Mouse (Mus musculus) kidney, postnatal 0 days (tissue): Measurements from ENCODE around the gene Rnf215. TPM values are rescaled to one million over a fixed set of nuclear protein-coding genes. Genes with fewer than 3 reads are reported as not detected.
"Not testable (repeated sequence)": the region's sequence is repeated elsewhere in the genome, so short reads cannot be mapped to it uniquely, and the experiment has no call there.

Source experiments
- ATAC-seq: fragments of 200-750 bp; cut with Nextera tagmentation; replicated peaks from 2 replicates; pipeline ENCODE4 v1.8.0; 2017; ENCODE audit warnings: low read depth, moderate number of reproducible peaks, moderate TSS enrichment, moderate library complexity; ENCODE audit not compliant: low FRiP score
- DNase-seq: peaks from one replicate; pipeline ENCODE4 v3.0.0-alpha.2; 2016; ENCODE audit warnings: low spot score
- H3K27ac ChIP-seq: fragments of 300-500 bp; sonication (generic); 2 replicates; pipeline ENCODE4 v1.5.1; 2014; ENCODE audit warnings: mild to moderate bottlenecking
- H3K27me3 ChIP-seq: fragments of 300-500 bp; sonication (generic); 2 replicates; pipeline ENCODE4 v1.6.1; 2014; ENCODE audit warnings: low read length, mixed read lengths; ENCODE audit not compliant: insufficient read depth
- H3K36me3 ChIP-seq: fragments of 300-500 bp; sonication (generic); 2 replicates; pipeline ENCODE4 v1.6.1; 2014; ENCODE audit warnings: low read length, mixed read lengths; ENCODE audit not compliant: insufficient read depth
- H3K4me1 ChIP-seq: fragments of 300-500 bp; sonication (generic); replicated peaks from 2 replicates; pipeline ENCODE4 v1.6.1; 2014; ENCODE audit warnings: antibody characterized with exemption, low read length, mixed read lengths; ENCODE audit not compliant: insufficient read depth
- H3K4me2 ChIP-seq: fragments of 300-500 bp; sonication (generic); 2 replicates; pipeline ENCODE4 v1.6.1; 2014; ENCODE audit warnings: mild to moderate bottlenecking, low read length, moderate library complexity, mixed read lengths
- H3K4me3 ChIP-seq: fragments of 300-500 bp; sonication (generic); replicated peaks from 2 replicates; pipeline ENCODE4 v1.5.1; 2014; ENCODE audit warnings: low read depth, low read length
- H3K9ac ChIP-seq: fragments of 300-500 bp; sonication (generic); 2 replicates; pipeline ENCODE4 v1.6.1; 2014; ENCODE audit warnings: low read depth, low read length
- H3K9me3 ChIP-seq: fragments of 300-500 bp; sonication (generic); replicated peaks from 2 replicates; pipeline ENCODE4 v1.6.1; 2016; ENCODE audit warnings: low read length, inconsistent platforms, mixed read lengths
- CTCF ChIP-seq: IDR thresholded peaks from 2 replicates; pipeline ENCODE4 v1.5.1; 2016; ENCODE audit warnings: antibody characterized with exemption, low read depth, mild to moderate bottlenecking, moderate library complexity
- WGBS: fragments of 180-500 bp; shearing (Covaris S2); extraction: QIAGEN DNeasy Blood & Tissue Kit; methylation state at CpG from one replicate; pipeline ENCODE4 v1.1.7; 2014; 5-methylcytosine and 5-hydroxymethylcytosine counted together
- polyA plus RNA-seq: library from polyadenylated mRNA; unstranded; fragments of >200 nt; fragmentation: Nextera tagmentation; extraction: Ambion mirVana; gene quantifications from 2 replicates; pipeline ENCODE4 v1.2.1, GENCODE M21; 2015

Rnf215 gene
- polyA plus RNA-seq, 1 experiment from 2014 or later, result 29.8 TPM

- H3K9ac ChIP-seq, result no peak overlapping the region
- no peak overlapping the region for H3K4me3 ChIP-seq
- no peak for DNase-seq
- TF ChIP-seq CTCF, result no peak
- no peak overlapping the region for H3K27ac ChIP-seq
- no peak overlapping the region for H3K4me2 ChIP-seq
- H3K36me3 ChIP-seq, result no peaks in the 10 kb centered on the region
- no peaks in the 10 kb centered on the region for H3K9me3 ChIP-seq
- 86% methylated on average over 5 of the region's 5 CpGs for WGBS
- H3K4me1 ChIP-seq, result 0 out of 2 replicates have a peak, but pooled peaks cover 6% of the 10 kb centered on the region
- ATAC-seq, result no peak
- H3K27me3 ChIP-seq, result no peaks in the 10 kb centered on the region
Observed at GRCm38 (mm10) chr11:4101851-4102250, 33.2 kb upstream of the Rnf215 start.

GRCm38 (mm10) chr11:4103522-4103921 lies 31.5 kb upstream of the Rnf215 start:
- 84% methylated on average over 14 of the region's 14 CpGs for WGBS
- no peaks in the 10 kb centered on the region for H3K27me3 ChIP-seq
- no peak for TF ChIP-seq CTCF
- H3K36me3 ChIP-seq, result no peaks in the 10 kb centered on the region
- no peaks in the 10 kb centered on the region for H3K4me1 ChIP-seq
- ATAC-seq, result no peak
- no peak overlapping the region for H3K9ac ChIP-seq
- H3K4me3 ChIP-seq, result no peak overlapping the region
- H3K27ac ChIP-seq, result no peak overlapping the region
- H3K9me3 ChIP-seq, result no peaks in the 10 kb centered on the region
- no peak overlapping the region for H3K4me2 ChIP-seq
- DNase-seq, result no peak

GRCm38 (mm10) chr11:4104989-4105388 lies 30.0 kb upstream of the Rnf215 start:
- no peak for TF ChIP-seq CTCF

GRCm38 (mm10) chr11:4105444-4105843 lies 29.6 kb upstream of the Rnf215 start:
- Histone ChIP-seq H3K4me3 (no peak overlapping the region), H3K4me1 (no peaks in the 10 kb centered on the region), H3K9me3 (no peaks in the 10 kb centered on the region), H3K4me2 (no peak overlapping the region), H3K27ac (no peak overlapping the region), H3K9ac (no peak overlapping the region), H3K36me3 (no peaks in the 10 kb centered on the region), H3K27me3 (no peaks in the 10 kb centered on the region)
- no peak for DNase-seq
- no peak for TF ChIP-seq CTCF
- 19% methylated on average over 6 of the region's 6 CpGs for WGBS
- no peak for ATAC-seq

More at GRCm38 (mm10) chr11:4104989-4105388, 30.0 kb upstream of the Rnf215 start:
- Histone ChIP-seq H3K27ac (no peak overlapping the region), H3K9me3 (no peaks in the 10 kb centered on the region), H3K4me1 (no peaks in the 10 kb centered on the region), H3K4me2 (no peak overlapping the region), H3K4me3 (no peak overlapping the region), H3K36me3 (no peaks in the 10 kb centered on the region), H3K9ac (no peak overlapping the region), H3K27me3 (no peaks in the 10 kb centered on the region)
- DNase-seq (no peak), ATAC-seq (no peak)
- WGBS, result 58% methylated on average over 5 of the region's 5 CpGs

GRCm38 (mm10) chr11:4107901-4108300 lies 27.1 kb upstream of the Rnf215 start:
- ATAC-seq, H3K9me3 ChIP-seq, H3K36me3 ChIP-seq, H3K4me3 ChIP-seq, H3K27ac ChIP-seq, H3K27me3 ChIP-seq, H3K4me2 ChIP-seq, H3K9ac ChIP-seq, DNase-seq, H3K4me1 ChIP-seq: not testable (repeated sequence)
- 95% methylated on average over 6 of the region's 6 CpGs for WGBS

- no peak overlapping the region for H3K4me2 ChIP-seq
- no peak for DNase-seq
- H3K4me1 ChIP-seq, result no peaks in the 10 kb centered on the region
- no peak for TF ChIP-seq CTCF
- WGBS, result 72% methylated on average over 7 of the region's 7 CpGs
- ATAC-seq, result no peak
- H3K9me3 ChIP-seq, result no peaks in the 10 kb centered on the region
- no peaks in the 10 kb centered on the region for H3K27me3 ChIP-seq
- no peak overlapping the region for H3K9ac ChIP-seq
- no peak overlapping the region for H3K4me3 ChIP-seq
- H3K36me3 ChIP-seq, result no peaks in the 10 kb centered on the region
- H3K27ac ChIP-seq, result no peak overlapping the region
Observed at GRCm38 (mm10) chr11:4108691-4109090, 26.3 kb upstream of the Rnf215 start.

GRCm38 (mm10) chr11:4112033-4112432 lies 23.0 kb upstream of the Rnf215 start:
- H3K27ac ChIP-seq, result no peak overlapping the region
- no peaks in the 10 kb centered on the region for H3K27me3 ChIP-seq
- H3K36me3 ChIP-seq, result no peaks in the 10 kb centered on the region
- TF ChIP-seq CTCF, result no peak
- DNase-seq (no peak), ATAC-seq (no peak)
- H3K4me3 ChIP-seq, result no peak overlapping the region
- WGBS, result 89% methylated on average over 4 of the region's 4 CpGs
- no peak overlapping the region for H3K4me2 ChIP-seq
- no peaks in the 10 kb centered on the region for H3K9me3 ChIP-seq
- H3K9ac ChIP-seq, result no peak overlapping the region
- H3K4me1 ChIP-seq, result no peaks in the 10 kb centered on the region
